Mouse (Mus musculus) kidney, embryonic 16.5 days (tissue): ENCODE data around the gene Asic1. TPM values are rescaled to one million over a fixed set of nuclear protein-coding genes. Genes with fewer than 3 reads are reported as not detected.

ENCODE experiments used
- ATAC-seq: fragments of 200-750 bp; cut with Nextera tagmentation; 2 replicates; pipeline ENCODE4 v1.8.0; 2017; ENCODE audit warnings: moderate TSS enrichment; ENCODE audit not compliant: low FRiP score, low TSS enrichment
- H3K27ac ChIP-seq: fragments of 300-500 bp; sonication (generic); 2 replicates; pipeline ENCODE4 v1.5.1; 2014; ENCODE audit warnings: low read length
- H3K27me3 ChIP-seq: fragments of 300-500 bp; sonication (generic); 2 replicates; pipeline ENCODE4 v1.6.1; 2014; ENCODE audit warnings: low read length, control low read depth, mixed read lengths; ENCODE audit not compliant: insufficient read depth
- H3K36me3 ChIP-seq: fragments of 300-500 bp; sonication (generic); 2 replicates; pipeline ENCODE4 v1.6.1; 2014; ENCODE audit warnings: low read length, control low read depth, mixed read lengths; ENCODE audit not compliant: insufficient read depth
- H3K4me1 ChIP-seq: fragments of 300-500 bp; sonication (generic); 2 replicates; pipeline ENCODE4 v1.6.1; 2014; ENCODE audit warnings: low read length, control low read depth, mixed read lengths; ENCODE audit not compliant: insufficient read depth
- H3K4me2 ChIP-seq: fragments of 300-500 bp; sonication (generic); replicated peaks from 2 replicates; pipeline ENCODE4 v1.6.1; 2014; ENCODE audit warnings: low read depth, low read length
- H3K4me3 ChIP-seq: fragments of 300-500 bp; sonication (generic); 2 replicates; pipeline ENCODE4 v1.5.1; 2014; ENCODE audit warnings: mild to moderate bottlenecking, low read length
- H3K9ac ChIP-seq: fragments of 300-500 bp; sonication (generic); replicated peaks from 2 replicates; pipeline ENCODE4 v1.6.1; 2014; ENCODE audit warnings: low read length
- H3K9me3 ChIP-seq: fragments of 300-500 bp; sonication (generic); 2 replicates; pipeline ENCODE4 v1.6.1; 2016; ENCODE audit warnings: low read length, control low read depth
- WGBS: fragments of 180-500 bp; shearing (Covaris S2); extraction: QIAGEN DNeasy Blood & Tissue Kit; methylation state at CpG from one replicate; pipeline ENCODE4 v1.1.7; 2014; 5-methylcytosine and 5-hydroxymethylcytosine counted together
- polyA plus RNA-seq: library from polyadenylated mRNA; unstranded; fragments of >200 nt; fragmentation: Nextera tagmentation; extraction: Ambion mirVana; gene quantifications from 2 replicates; pipeline ENCODE4 v1.2.1, GENCODE M21; 2015

The Asic1 gene
- polyA plus RNA-seq, 1 experiment from 2014 or later: 1.7 TPM

- Histone ChIP-seq H3K4me2 (no peak overlapping the region), H3K9ac (no peak overlapping the region), H3K27me3 (no peaks in the 10 kb centered on the region), H3K36me3 (peaks cover 30% of the 10 kb centered on the region), H3K4me3 (no peak overlapping the region), H3K27ac (no peak overlapping the region), H3K9me3 (no peaks in the 10 kb centered on the region), H3K4me1 (peaks cover 41% of the 10 kb centered on the region)
- WGBS: 68% methylated on average over 11 of the region's 12 CpGs
- no peak for ATAC-seq
Measured at GRCm38 (mm10) chr15:99716814-99717213, 46.6 kb downstream of the Asic1 start.

GRCm38 (mm10) chr15:99717386-99718334 is 47.5 kb downstream of the Asic1 start, which contains the start of gene Gpd1:
Gene Gpd1, plus strand, starts transcription at chr15:99717515.
- 43% methylated on average over 23 of the region's 26 CpGs for WGBS
- Histone ChIP-seq H3K4me1 (peaks cover 41% of the 10 kb centered on the region), H3K27ac (peak within 1 kb of the TSS; percentile 75), H3K4me2 (peak within 1 kb of the TSS; percentile 40), H3K4me3 (peak within 1 kb of the TSS; percentile 33), H3K9me3 (no peaks in the 10 kb centered on the region), H3K36me3 (peaks cover 21% of the 10 kb centered on the region), H3K27me3 (no peaks in the 10 kb centered on the region), H3K9ac (peak within 1 kb of the TSS; percentile 57)
- peak; percentile 65 for ATAC-seq

- ATAC-seq: no peak
- Histone ChIP-seq H3K9me3 (no peaks in the 10 kb centered on the region), H3K4me1 (peaks cover 50% of the 10 kb centered on the region), H3K36me3 (peaks cover 12% of the 10 kb centered on the region), H3K9ac (0 out of 2 replicates have a peak overlapping the region, but pooled peaks have one; percentile 24), H3K4me3 (peak overlapping the region; percentile 33; the same call in 1 of the 2 replicates), H3K27ac (peak overlapping the region; percentile 75), H3K4me2 (peak overlapping the region; percentile 40; the same call in 1 of the 2 replicates), H3K27me3 (no peaks in the 10 kb centered on the region)
- WGBS: 63% methylated on average over 9 of the region's 9 CpGs
Measured at GRCm38 (mm10) chr15:99718461-99719021, 48.4 kb downstream of the Asic1 start.

- Histone ChIP-seq H3K9ac (no peak overlapping the region), H3K4me1 (peaks cover 63% of the 10 kb centered on the region), H3K27me3 (no peaks in the 10 kb centered on the region), H3K4me3 (no peak overlapping the region), H3K9me3 (no peaks in the 10 kb centered on the region), H3K36me3 (0 out of 2 replicates have a peak, but pooled peaks cover 4% of the 10 kb centered on the region), H3K27ac (no peak overlapping the region), H3K4me2 (no peak overlapping the region)
- no peak for ATAC-seq
- WGBS: 79% methylated on average over 8 of the region's 8 CpGs
Measured at GRCm38 (mm10) chr15:99719865-99720264, 49.7 kb downstream of the Asic1 start.

GRCm38 (mm10) chr15:99721921-99722743 is 52.0 kb downstream of the Asic1 start:
- WGBS: 72% methylated on average over 25 of the region's 25 CpGs
- Histone ChIP-seq H3K9me3 (no peaks in the 10 kb centered on the region), H3K4me2 (no peak overlapping the region), H3K27ac (no peak overlapping the region), H3K27me3 (no peaks in the 10 kb centered on the region), H3K4me1 (peaks cover 49% of the 10 kb centered on the region), H3K36me3 (0 out of 2 replicates have a peak, but pooled peaks cover 4% of the 10 kb centered on the region), H3K4me3 (no peak overlapping the region), H3K9ac (no peak overlapping the region)
- no peak for ATAC-seq

GRCm38 (mm10) chr15:99723120-99723514 is 52.9 kb downstream of the Asic1 start:
- Histone ChIP-seq H3K9ac (no peak overlapping the region), H3K9me3 (no peaks in the 10 kb centered on the region), H3K4me1 (peaks cover 39% of the 10 kb centered on the region), H3K27me3 (no peaks in the 10 kb centered on the region), H3K4me3 (no peak overlapping the region), H3K36me3 (peaks cover 11% of the 10 kb centered on the region), H3K4me2 (no peak overlapping the region), H3K27ac (peak overlapping the region; percentile 98)
- ATAC-seq: no peak
- WGBS: 61% methylated on average over 10 of the region's 10 CpGs

- Histone ChIP-seq H3K27me3 (no peaks in the 10 kb centered on the region), H3K4me1 (peaks cover 33% of the 10 kb centered on the region), H3K9ac (peak overlapping the region; percentile 37; the same call in 1 of the 2 replicates), H3K4me3 (0 out of 2 replicates have a peak overlapping the region, but pooled peaks have one; percentile 82), H3K4me2 (peak overlapping the region; percentile 61), H3K36me3 (peaks cover 17% of the 10 kb centered on the region), H3K27ac (peak overlapping the region; percentile 98), H3K9me3 (peaks cover under 1% of the 10 kb centered on the region; the same call in 1 of the 2 replicates)
- 10% methylated on average over 11 of the region's 11 CpGs for WGBS
- ATAC-seq: 0 out of 2 replicates have a peak, but pooled peaks have one; percentile 5
Measured at GRCm38 (mm10) chr15:99723515-99724291, 53.5 kb downstream of the Asic1 start.

- 3% methylated on average over 16 of the region's 16 CpGs for WGBS
- Histone ChIP-seq H3K4me2 (peak overlapping the region; percentile 61), H3K27me3 (no peaks in the 10 kb centered on the region), H3K4me3 (peak overlapping the region; percentile 82), H3K4me1 (peaks cover 29% of the 10 kb centered on the region), H3K9me3 (peaks cover 5% of the 10 kb centered on the region), H3K27ac (peak overlapping the region; percentile 98), H3K9ac (peak overlapping the region; percentile 37), H3K36me3 (peaks cover 24% of the 10 kb centered on the region)
- ATAC-seq: peak; percentile 55
Measured at GRCm38 (mm10) chr15:99724292-99725021, 54.3 kb downstream of the Asic1 start.
